Mouse (Mus musculus): ENCODE results near the gene Cradd. TPM values are rescaled to one million over a fixed set of nuclear protein-coding genes. Genes with fewer than 3 reads are reported as not detected.

The Cradd gene
- 12.8 and 13.6 TPM in 2 replicates for polyA plus RNA-seq (2014; fragmentation: Nextera tagmentation; extraction: Ambion mirVana)

GRCm38 (mm10) chr10:95323393-95324277, at the start of gene Cradd:
Gene Cradd, minus strand, starts transcription at chr10:95324133.
- Histone ChIP-seq H3K4me1 (ENCODE audit: control insufficient read depth, insufficient read depth, low read length) (peaks cover 15% of the 10 kb centered on the region), H3K9ac (replicated peaks; ENCODE audit: low read depth, low read length) (peak within 1 kb of the TSS; percentile 71), H3K36me3 (ENCODE audit: control insufficient read depth, insufficient read depth, low read length) (no peaks in the 10 kb centered on the region), H3K4me3 (ENCODE audit: low read depth, low read length) (peak within 1 kb of the TSS; percentile 56), H3K4me2 (ENCODE audit: low read depth, low read length) (peak within 1 kb of the TSS; percentile 62), H3K27ac (ENCODE audit: low read depth, low read length) (peak within 1 kb of the TSS; percentile 93), H3K27me3 (ENCODE audit: control insufficient read depth, insufficient read depth, low read length) (no peaks in the 10 kb centered on the region), H3K9me3 (ENCODE audit: control insufficient read depth, low read length) (no peaks in the 10 kb centered on the region)
- peak; percentile 86 for ATAC-seq (ENCODE audit: low read depth)
- under 1% methylated on average over 51 of the region's 51 CpGs for WGBS

GRCm38 (mm10) chr10:95373340-95373739, 49.4 kb upstream of the Cradd start:
- H3K9me3 ChIP-seq (ENCODE audit: control insufficient read depth, low read length) = no peaks in the 10 kb centered on the region
- no peak overlapping the region for H3K4me2 ChIP-seq (ENCODE audit: low read depth, low read length)
- ATAC-seq (ENCODE audit: low read depth) = no peak
- no peaks in the 10 kb centered on the region for H3K36me3 ChIP-seq (ENCODE audit: control insufficient read depth, insufficient read depth, low read length)
- H3K27me3 ChIP-seq (ENCODE audit: control insufficient read depth, insufficient read depth, low read length) = no peaks in the 10 kb centered on the region
- no peaks in the 10 kb centered on the region for H3K4me1 ChIP-seq (ENCODE audit: control insufficient read depth, insufficient read depth, low read length)
- WGBS = 95% methylated on average over 6 of the region's 6 CpGs
- no peak overlapping the region for H3K27ac ChIP-seq (ENCODE audit: low read depth, low read length)
- H3K4me3 ChIP-seq (ENCODE audit: low read depth, low read length) = no peak overlapping the region
- no peak overlapping the region for H3K9ac ChIP-seq (replicated peaks; ENCODE audit: low read depth, low read length)

GRCm38 (mm10) chr10:95371942-95372341, 48.0 kb upstream of the Cradd start:
- H3K4me2 ChIP-seq (ENCODE audit: low read depth, low read length) = no peak overlapping the region
- no peaks in the 10 kb centered on the region for H3K27me3 ChIP-seq (ENCODE audit: control insufficient read depth, insufficient read depth, low read length)
- H3K27ac ChIP-seq (ENCODE audit: low read depth, low read length) = no peak overlapping the region
- H3K9ac ChIP-seq (replicated peaks; ENCODE audit: low read depth, low read length) = no peak overlapping the region
- H3K36me3 ChIP-seq (ENCODE audit: control insufficient read depth, insufficient read depth, low read length) = no peaks in the 10 kb centered on the region
- H3K4me3 ChIP-seq (ENCODE audit: low read depth, low read length) = no peak overlapping the region
- no peaks in the 10 kb centered on the region for H3K4me1 ChIP-seq (ENCODE audit: control insufficient read depth, insufficient read depth, low read length)
- no peaks in the 10 kb centered on the region for H3K9me3 ChIP-seq (ENCODE audit: control insufficient read depth, low read length)
- no peak for ATAC-seq (ENCODE audit: low read depth)
- whole genome bisulfite sequencing = 83% methylated on average over 3 of the region's 3 CpGs

- H3K27ac ChIP-seq (ENCODE audit: low read depth, low read length) = no peak overlapping the region
- H3K27me3 ChIP-seq (ENCODE audit: control insufficient read depth, insufficient read depth, low read length) = no peaks in the 10 kb centered on the region
- no peak overlapping the region for H3K4me2 ChIP-seq (ENCODE audit: low read depth, low read length)
- no peaks in the 10 kb centered on the region for H3K4me1 ChIP-seq (ENCODE audit: control insufficient read depth, insufficient read depth, low read length)
- no peak overlapping the region for H3K9ac ChIP-seq (replicated peaks; ENCODE audit: low read depth, low read length)
- no peak overlapping the region for H3K4me3 ChIP-seq (ENCODE audit: low read depth, low read length)
- ATAC-seq (ENCODE audit: low read depth) = no peak
- no peaks in the 10 kb centered on the region for H3K9me3 ChIP-seq (ENCODE audit: control insufficient read depth, low read length)
- H3K36me3 ChIP-seq (ENCODE audit: control insufficient read depth, insufficient read depth, low read length) = no peaks in the 10 kb centered on the region
These were observed 45.3 kb upstream of the Cradd start for GRCm38 (mm10) chr10:95369190-95369589.

GRCm38 (mm10) chr10:95368151-95368550, 44.2 kb upstream of the Cradd start:
- no peaks in the 10 kb centered on the region for H3K27me3 ChIP-seq (ENCODE audit: control insufficient read depth, insufficient read depth, low read length)
- no peak for ATAC-seq (ENCODE audit: low read depth)
- H3K4me3 ChIP-seq (ENCODE audit: low read depth, low read length) = no peak overlapping the region
- 86% methylated on average over 14 of the region's 14 CpGs for WGBS
- no peak overlapping the region for H3K27ac ChIP-seq (ENCODE audit: low read depth, low read length)
- no peak overlapping the region for H3K4me2 ChIP-seq (ENCODE audit: low read depth, low read length)
- H3K36me3 ChIP-seq (ENCODE audit: control insufficient read depth, insufficient read depth, low read length) = no peaks in the 10 kb centered on the region
- H3K9me3 ChIP-seq (ENCODE audit: control insufficient read depth, low read length) = no peaks in the 10 kb centered on the region
- H3K9ac ChIP-seq (replicated peaks; ENCODE audit: low read depth, low read length) = no peak overlapping the region
- no peaks in the 10 kb centered on the region for H3K4me1 ChIP-seq (ENCODE audit: control insufficient read depth, insufficient read depth, low read length)

- no peak overlapping the region for H3K4me2 ChIP-seq (ENCODE audit: low read depth, low read length)
- no peaks in the 10 kb centered on the region for H3K27me3 ChIP-seq (ENCODE audit: control insufficient read depth, insufficient read depth, low read length)
- no peak for ATAC-seq (ENCODE audit: low read depth)
- no peaks in the 10 kb centered on the region for H3K4me1 ChIP-seq (ENCODE audit: control insufficient read depth, insufficient read depth, low read length)
- H3K9me3 ChIP-seq (ENCODE audit: control insufficient read depth, low read length) = no peaks in the 10 kb centered on the region
- H3K27ac ChIP-seq (ENCODE audit: low read depth, low read length) = no peak overlapping the region
- H3K36me3 ChIP-seq (ENCODE audit: control insufficient read depth, insufficient read depth, low read length) = no peaks in the 10 kb centered on the region
- H3K4me3 ChIP-seq (ENCODE audit: low read depth, low read length) = no peak overlapping the region
- no peak overlapping the region for H3K9ac ChIP-seq (replicated peaks; ENCODE audit: low read depth, low read length)
- 86% methylated on average over 9 of the region's 9 CpGs for WGBS
These were observed 43.7 kb upstream of the Cradd start for GRCm38 (mm10) chr10:95367661-95368089.

- Histone ChIP-seq H3K4me2 (ENCODE audit: low read depth, low read length) (no peak overlapping the region), H3K36me3 (ENCODE audit: control insufficient read depth, insufficient read depth, low read length) (no peaks in the 10 kb centered on the region), H3K9ac (replicated peaks; ENCODE audit: low read depth, low read length) (no peak overlapping the region), H3K27ac (ENCODE audit: low read depth, low read length) (no peak overlapping the region), H3K9me3 (ENCODE audit: control insufficient read depth, low read length) (no peaks in the 10 kb centered on the region), H3K27me3 (ENCODE audit: control insufficient read depth, insufficient read depth, low read length) (no peaks in the 10 kb centered on the region), H3K4me3 (ENCODE audit: low read depth, low read length) (no peak overlapping the region), H3K4me1 (ENCODE audit: control insufficient read depth, insufficient read depth, low read length) (no peaks in the 10 kb centered on the region)
- no peak for ATAC-seq (ENCODE audit: low read depth)
- 74% methylated on average over 7 of the region's 7 CpGs for WGBS
These were observed 43.3 kb upstream of the Cradd start for GRCm38 (mm10) chr10:95367241-95367640.

- no peak overlapping the region for H3K27ac ChIP-seq (ENCODE audit: low read depth, low read length)
- ATAC-seq (ENCODE audit: low read depth) = no peak
- no peak overlapping the region for H3K4me2 ChIP-seq (ENCODE audit: low read depth, low read length)
- H3K27me3 ChIP-seq (ENCODE audit: control insufficient read depth, insufficient read depth, low read length) = no peaks in the 10 kb centered on the region
- H3K36me3 ChIP-seq (ENCODE audit: control insufficient read depth, insufficient read depth, low read length) = no peaks in the 10 kb centered on the region
- H3K9me3 ChIP-seq (ENCODE audit: control insufficient read depth, low read length) = no peaks in the 10 kb centered on the region
- no peak overlapping the region for H3K4me3 ChIP-seq (ENCODE audit: low read depth, low read length)
- 18% methylated on average over 2 of the region's 2 CpGs for WGBS
- no peak overlapping the region for H3K9ac ChIP-seq (replicated peaks; ENCODE audit: low read depth, low read length)
- no peaks in the 10 kb centered on the region for H3K4me1 ChIP-seq (ENCODE audit: control insufficient read depth, insufficient read depth, low read length)
These were observed 38.4 kb upstream of the Cradd start for GRCm38 (mm10) chr10:95362326-95362725.

- Histone ChIP-seq H3K4me1 (ENCODE audit: control insufficient read depth, insufficient read depth, low read length) (no peaks in the 10 kb centered on the region), H3K36me3 (ENCODE audit: control insufficient read depth, insufficient read depth, low read length) (no peaks in the 10 kb centered on the region), H3K9me3 (ENCODE audit: control insufficient read depth, low read length) (no peaks in the 10 kb centered on the region), H3K9ac (replicated peaks; ENCODE audit: low read depth, low read length) (no peak overlapping the region), H3K4me2 (ENCODE audit: low read depth, low read length) (no peak overlapping the region), H3K4me3 (ENCODE audit: low read depth, low read length) (no peak overlapping the region), H3K27me3 (ENCODE audit: control insufficient read depth, insufficient read depth, low read length) (no peaks in the 10 kb centered on the region), H3K27ac (ENCODE audit: low read depth, low read length) (no peak overlapping the region)
- ATAC-seq (ENCODE audit: low read depth) = no peak
- WGBS = 90% methylated on average over 12 of the region's 12 CpGs
These were observed 37.4 kb upstream of the Cradd start for GRCm38 (mm10) chr10:95361260-95361841.
